In the genomic region with DNA sequence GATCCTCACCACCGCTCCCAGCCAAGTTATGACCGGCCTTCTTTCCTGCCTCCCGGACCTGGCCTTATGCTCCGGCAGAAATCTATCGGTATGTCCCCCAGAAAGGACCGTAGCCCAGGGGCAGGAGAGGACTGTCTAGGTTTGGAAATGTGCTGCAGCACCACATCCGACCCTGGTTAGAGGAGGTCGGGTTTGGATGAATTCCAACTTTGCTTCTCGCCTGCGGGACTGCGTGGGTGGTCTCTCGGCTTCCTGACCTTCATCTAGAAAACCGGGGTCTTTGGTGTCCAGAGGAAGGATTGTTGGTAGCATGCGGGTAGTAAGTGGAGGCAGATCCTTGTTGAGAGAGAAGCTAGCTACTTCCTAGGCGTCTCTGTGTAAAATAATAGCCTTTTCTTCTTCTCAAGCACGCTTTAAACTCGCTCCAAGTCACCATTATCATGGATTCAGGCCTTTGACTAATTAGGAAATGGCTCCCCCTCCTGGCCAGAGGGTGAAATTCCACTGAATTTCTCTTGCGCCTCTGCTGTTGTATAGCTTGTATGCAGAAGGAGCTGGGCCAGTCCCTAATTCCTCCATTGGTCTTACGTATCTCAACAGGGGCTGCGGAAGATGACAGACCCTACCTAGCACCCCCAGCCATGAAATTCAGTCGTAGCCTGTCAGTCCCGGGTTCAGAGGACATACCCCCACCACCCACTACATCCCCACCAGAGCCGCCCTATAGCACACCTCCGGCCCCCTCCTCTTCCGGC, we compare ENCODE assay signal across 8 mouse cellular contexts. TPM values are rescaled to one million over a fixed set of nuclear protein-coding genes. Genes with fewer than 3 reads are reported as not detected.
A peak's percentile ranks its signal among the peaks of the same experiment; 100 is the strongest.
DNase-seq lines count a peak whose midpoint lies in the region; ATAC-seq and TF ChIP-seq lines count a peak whose summit lies in the region.

No protein-coding gene starts in this region.

- peak overlapping the region; percentile 50 for H3K4me2 ChIP-seq in embryonic facial prominence, embryonic 15.5 days (replicated peaks)
- H3K4me2 ChIP-seq in heart, embryonic 12.5 days, result peak overlapping the region; percentile 63
- H3K4me2 ChIP-seq in kidney, embryonic 16.5 days (replicated peaks; ENCODE audit: low read depth, low read length), result peak overlapping the region; percentile 68
- H3K4me2 ChIP-seq in liver, embryonic 12.5 days, result peak overlapping the region; percentile 41

- no peaks in the 10 kb centered on the region for H3K36me3 ChIP-seq in embryonic facial prominence, embryonic 15.5 days
- H3K36me3 ChIP-seq in heart, embryonic 12.5 days, result no peaks in the 10 kb centered on the region
- H3K36me3 ChIP-seq in kidney, embryonic 16.5 days (ENCODE audit: insufficient read depth, low read length), result no peaks in the 10 kb centered on the region
- H3K36me3 ChIP-seq in liver, embryonic 12.5 days, result no peaks in the 10 kb centered on the region
- H3K36me3 ChIP-seq in splenic B cell, adult 2 months (ENCODE audit: control insufficient read depth, insufficient read depth, low read length, poor library complexity, severe bottlenecking), result no peaks in the 10 kb centered on the region

- ATAC-seq in embryonic facial prominence, embryonic 15.5 days (ENCODE audit: insufficient number of reproducible peaks, low FRiP score, low TSS enrichment, low read depth), result 0 out of 2 replicates have a peak, but pooled peaks have one; percentile 26
- ATAC-seq in heart, embryonic 12.5 days (ENCODE audit: insufficient number of reproducible peaks, low FRiP score), result peak; percentile 13; the same call in 1 of the 2 replicates
- ATAC-seq in kidney, embryonic 16.5 days (ENCODE audit: low FRiP score, low TSS enrichment), result 0 out of 2 replicates have a peak, but pooled peaks have one; percentile 37
- ATAC-seq in liver, embryonic 12.5 days, result peak; percentile 42; the same call in 1 of the 2 replicates

- peaks cover 68% of the 10 kb centered on the region for H3K27me3 ChIP-seq in embryonic facial prominence, embryonic 15.5 days
- peaks cover 97% of the 10 kb centered on the region for H3K27me3 ChIP-seq in heart, embryonic 12.5 days (replicated peaks)
- peaks cover 70% of the 10 kb centered on the region for H3K27me3 ChIP-seq in kidney, embryonic 16.5 days (ENCODE audit: insufficient read depth, low read length)
- H3K27me3 ChIP-seq in liver, embryonic 12.5 days (replicated peaks), result peaks cover 100% of the 10 kb centered on the region
- peaks cover 5% of the 10 kb centered on the region for H3K27me3 ChIP-seq in splenic B cell, adult 2 months (ENCODE audit: control insufficient read depth, insufficient read depth, low read length, poor library complexity, severe bottlenecking)

- peak overlapping the region; percentile 13; the same call in 1 of the 2 replicates for H3K4me3 ChIP-seq in bone marrow macrophage, adult 2 months (ENCODE audit: insufficient read depth, low read length)
- H3K4me3 ChIP-seq in embryonic facial prominence, embryonic 15.5 days (replicated peaks), result peak overlapping the region; percentile 24
- peak overlapping the region; percentile 27 for H3K4me3 ChIP-seq in heart, embryonic 12.5 days
- H3K4me3 ChIP-seq in kidney, embryonic 16.5 days (ENCODE audit: low read length), result peak overlapping the region; percentile 42
- no peak overlapping the region; the same call in 1 of the 2 replicates for H3K4me3 ChIP-seq in liver, embryonic 12.5 days

- no peak for TF ChIP-seq POLR2A in bone marrow macrophage, adult 2 months (IDR thresholded peaks at IDR 0.05; ENCODE audit: borderline replicate concordance, low read depth, low read length)

- H3K4me1 ChIP-seq in bone marrow macrophage, adult 2 months (ENCODE audit: control insufficient read depth, insufficient read depth, low read length), result peaks cover 8% of the 10 kb centered on the region; the same call in 1 of the 2 replicates
- H3K4me1 ChIP-seq in embryonic facial prominence, embryonic 15.5 days, result peaks cover 43% of the 10 kb centered on the region
- H3K4me1 ChIP-seq in heart, embryonic 12.5 days (replicated peaks), result peaks cover 34% of the 10 kb centered on the region
- peaks cover 22% of the 10 kb centered on the region for H3K4me1 ChIP-seq in kidney, embryonic 16.5 days (ENCODE audit: insufficient read depth, low read length)
- H3K4me1 ChIP-seq in liver, embryonic 12.5 days, result 0 out of 2 replicates have a peak, but pooled peaks cover 8% of the 10 kb centered on the region

- H3K9ac ChIP-seq in embryonic facial prominence, embryonic 15.5 days, result no peak overlapping the region
- H3K9ac ChIP-seq in heart, embryonic 12.5 days, result 0 out of 2 replicates have a peak overlapping the region, but pooled peaks have one; percentile 17
- peak overlapping the region; percentile 58 for H3K9ac ChIP-seq in kidney, embryonic 16.5 days (replicated peaks; ENCODE audit: low read length)
- H3K9ac ChIP-seq in liver, embryonic 12.5 days, result no peak overlapping the region

- H3K9me3 ChIP-seq in embryonic facial prominence, embryonic 15.5 days (replicated peaks), result no peaks in the 10 kb centered on the region
- no peaks in the 10 kb centered on the region for H3K9me3 ChIP-seq in heart, embryonic 12.5 days (replicated peaks)
- H3K9me3 ChIP-seq in kidney, embryonic 16.5 days (ENCODE audit: low read length), result no peaks in the 10 kb centered on the region; the same call in 1 of the 2 replicates
- no peaks in the 10 kb centered on the region for H3K9me3 ChIP-seq in liver, embryonic 12.5 days (replicated peaks)

- TF ChIP-seq CTCF in bone marrow macrophage, adult 2 months (IDR thresholded peaks at IDR 0.05; ENCODE audit: low read depth, low read length), result peak; percentile 23; the same call in 1 of the 2 replicates

- WGBS in embryonic facial prominence, embryonic 15.5 days, result 2% methylated on average over 25 of the region's 25 CpGs
- WGBS in heart, embryonic 12.5 days, result 6% methylated on average over 25 of the region's 25 CpGs
- 2% methylated on average over 25 of the region's 25 CpGs for WGBS in kidney, embryonic 16.5 days
- WGBS in liver, embryonic 12.5 days (ENCODE audit: insufficient replicate concordance), result 11% methylated on average over 25 of the region's 25 CpGs

- no peak overlapping the region for H3K27ac ChIP-seq in bone marrow macrophage, adult 2 months (ENCODE audit: insufficient read depth, low read depth, low read length)
- H3K27ac ChIP-seq in embryonic facial prominence, embryonic 15.5 days (replicated peaks), result no peak overlapping the region
- H3K27ac ChIP-seq in heart, embryonic 12.5 days (ENCODE audit: poor library complexity, severe bottlenecking), result no peak overlapping the region
- H3K27ac ChIP-seq in kidney, embryonic 16.5 days (ENCODE audit: low read length), result 0 out of 2 replicates have a peak overlapping the region, but pooled peaks have one; percentile 14
- H3K27ac ChIP-seq in liver, embryonic 12.5 days, result no peak overlapping the region

- DNase-seq in CD4-positive, CD25-positive, alpha-beta regulatory T cell, adult 2 months (ENCODE audit: low read depth, low spot score), result peak; percentile 82
- DNase-seq in naive thymus-derived CD4-positive, alpha-beta T cell, adult 2 months (ENCODE audit: low read depth), result peak; percentile 84
- peak; percentile 89 for DNase-seq in splenic B cell, adult 2 months (ENCODE audit: low read depth, low spot score)

RNA-seq across cellular contexts. Expression of a gene that starts 32.8 kb away (rescaled TPM):
- 0.62 and 0.89 TPM in 2 replicates for polyA plus RNA-seq in bone marrow macrophage, adult 2 months (2012; ENCODE audit: insufficient read depth, insufficient read length, missing spikeins)
- 2.7 and 3.4 TPM in 2 replicates for polyA plus RNA-seq in embryonic facial prominence, embryonic 15.5 days (2015; fragmentation: Nextera tagmentation; extraction: Ambion mirVana)
- 0.55 and 0.63 TPM in 2 replicates for polyA plus RNA-seq in heart, embryonic 12.5 days (2016; fragmentation: Nextera tagmentation; extraction: Ambion mirVana)
- 2.7 and 3.4 TPM in 2 replicates for polyA plus RNA-seq in kidney, embryonic 16.5 days (2015; fragmentation: Nextera tagmentation; extraction: Ambion mirVana)
- 0.05 and 0.11 TPM in 2 replicates for polyA plus RNA-seq in liver, embryonic 12.5 days (2016; fragmentation: Nextera tagmentation; extraction: Ambion mirVana)

RNA-seq across cellular contexts. Expression of a gene that starts 34.5 kb away (rescaled TPM):
- polyA plus RNA-seq in bone marrow macrophage, adult 2 months (2012; ENCODE audit: insufficient read depth, insufficient read length, missing spikeins), result 1.2 TPM in 1 of 2 replicates, not detected in the other
- polyA plus RNA-seq in embryonic facial prominence, embryonic 15.5 days (2015; fragmentation: Nextera tagmentation; extraction: Ambion mirVana), result 1.4 and 1.5 TPM in 2 replicates
- 0.40 and 0.94 TPM in 2 replicates for polyA plus RNA-seq in heart, embryonic 12.5 days (2016; fragmentation: Nextera tagmentation; extraction: Ambion mirVana)
- 0.64 and 1.1 TPM in 2 replicates for polyA plus RNA-seq in kidney, embryonic 16.5 days (2015; fragmentation: Nextera tagmentation; extraction: Ambion mirVana)
- polyA plus RNA-seq in liver, embryonic 12.5 days (2016; fragmentation: Nextera tagmentation; extraction: Ambion mirVana), result 0.38 TPM in 1 of 2 replicates, not detected in the other

RNA-seq across cellular contexts. Expression of a gene that starts 41.1 kb away (rescaled TPM):
- polyA plus RNA-seq in bone marrow macrophage, adult 2 months (2012; ENCODE audit: insufficient read depth, insufficient read length, missing spikeins), result not detected in 2 replicates
- 3.7 and 6.1 TPM in 2 replicates for polyA plus RNA-seq in embryonic facial prominence, embryonic 15.5 days (2015; fragmentation: Nextera tagmentation; extraction: Ambion mirVana)
- polyA plus RNA-seq in heart, embryonic 12.5 days (2016; fragmentation: Nextera tagmentation; extraction: Ambion mirVana), result 0.80 and 0.86 TPM in 2 replicates
- 1.5 and 1.7 TPM in 2 replicates for polyA plus RNA-seq in kidney, embryonic 16.5 days (2015; fragmentation: Nextera tagmentation; extraction: Ambion mirVana)
- 0.10 and 0.18 TPM in 2 replicates for polyA plus RNA-seq in liver, embryonic 12.5 days (2016; fragmentation: Nextera tagmentation; extraction: Ambion mirVana)

RNA-seq across cellular contexts. Expression of a gene that starts 44.4 kb away (rescaled TPM):
- polyA plus RNA-seq in bone marrow macrophage, adult 2 months (2012; ENCODE audit: insufficient read depth, insufficient read length, missing spikeins), result 0.19 TPM in 1 of 2 replicates, not detected in the other
- 26.1 and 28.1 TPM in 2 replicates for polyA plus RNA-seq in embryonic facial prominence, embryonic 15.5 days (2015; fragmentation: Nextera tagmentation; extraction: Ambion mirVana)
- 0.68 and 0.79 TPM in 2 replicates for polyA plus RNA-seq in heart, embryonic 12.5 days (2016; fragmentation: Nextera tagmentation; extraction: Ambion mirVana)
- 3.6 and 5.8 TPM in 2 replicates for polyA plus RNA-seq in kidney, embryonic 16.5 days (2015; fragmentation: Nextera tagmentation; extraction: Ambion mirVana)
- 0.50 and 0.55 TPM in 2 replicates for polyA plus RNA-seq in liver, embryonic 12.5 days (2016; fragmentation: Nextera tagmentation; extraction: Ambion mirVana)

Comparison
In these comparisons a context has a peak if more than half of its experiments do, and no peak if none do; other contexts are left out.
1. H3K9ac ChIP-seq: peak in heart, embryonic 12.5 days (single experiment) and kidney, embryonic 16.5 days (single experiment); none in embryonic facial prominence, embryonic 15.5 days (single experiment) and liver, embryonic 12.5 days (single experiment).
2. Peak in every context shown above with its lines, with median percentiles within 50 percentile points of each other: DNase-seq, ATAC-seq and H3K4me2 ChIP-seq.